Mouse (Mus musculus) neural tube, embryonic 14.5 days (tissue): ENCODE results near the gene Kcnb1. TPM values are rescaled to one million over a fixed set of nuclear protein-coding genes. Genes with fewer than 3 reads are reported as not detected.
A peak's percentile ranks its signal among the peaks of the same experiment; 100 is the strongest.

ENCODE experiments used
- ATAC-seq: fragments of 200-750 bp; cut with Nextera tagmentation; 2 replicates; pipeline ENCODE4 v1.8.0; 2017; ENCODE audit warnings: low read depth, mild to moderate bottlenecking, moderate TSS enrichment, moderate library complexity
- H3K27ac ChIP-seq: fragments of 300-500 bp; sonication (generic); 2 replicates; pipeline ENCODE4 v1.5.1; 2014; ENCODE audit warnings: low read depth, mild to moderate bottlenecking, control low read depth, low read length, moderate library complexity, mixed read lengths
- H3K27me3 ChIP-seq: fragments of 300-500 bp; sonication (generic); 2 replicates; pipeline ENCODE4 v1.6.1; 2014; ENCODE audit warnings: low read length; ENCODE audit not compliant: control insufficient read depth, insufficient read depth
- H3K36me3 ChIP-seq: fragments of 300-500 bp; sonication (generic); 2 replicates; pipeline ENCODE4 v1.6.1; 2014; ENCODE audit warnings: low read length, mixed read lengths; ENCODE audit not compliant: control insufficient read depth, insufficient read depth
- H3K4me1 ChIP-seq: fragments of 300-500 bp; sonication (generic); 2 replicates; pipeline ENCODE4 v1.6.1; 2014; ENCODE audit warnings: low read length; ENCODE audit not compliant: control insufficient read depth, insufficient read depth
- H3K4me2 ChIP-seq: fragments of 300-500 bp; sonication (generic); 2 replicates; pipeline ENCODE4 v1.6.1; 2014; ENCODE audit warnings: mild to moderate bottlenecking, low read depth, low read length, control low read depth
- H3K4me3 ChIP-seq: fragments of 300-500 bp; sonication (generic); 2 replicates; pipeline ENCODE4 v1.5.1; 2014; ENCODE audit warnings: low read depth, low read length, control low read depth, mixed read lengths
- H3K9ac ChIP-seq: fragments of 300-500 bp; sonication (generic); replicated peaks from 2 replicates; pipeline ENCODE4 v1.6.1; 2014; ENCODE audit warnings: low read depth, mild to moderate bottlenecking, control low read depth, low read length, mixed read lengths
- H3K9me3 ChIP-seq: fragments of 300-500 bp; sonication (generic); 2 replicates; pipeline ENCODE4 v1.6.1; 2016; ENCODE audit warnings: low read length; ENCODE audit not compliant: control insufficient read depth
- WGBS: fragments of 180-500 bp; shearing (Covaris S2); extraction: QIAGEN DNeasy Blood & Tissue Kit; methylation state at CpG from one replicate; pipeline ENCODE4 v1.1.7; 2014; 5-methylcytosine and 5-hydroxymethylcytosine counted together
- polyA plus RNA-seq: library from polyadenylated mRNA; unstranded; fragments of >200 nt; fragmentation: Nextera tagmentation; extraction: Ambion mirVana; gene quantifications from 2 replicates; pipeline ENCODE4 v1.2.1, GENCODE M21; 2014

The Kcnb1 gene
- polyA plus RNA-seq, 1 experiment from 2014 or later, result 5.4 TPM

GRCm38 (mm10) chr2:167193361-167193760 is 3.4 kb upstream of the Kcnb1 start:
- no peak overlapping the region for H3K4me3 ChIP-seq
- no peaks in the 10 kb centered on the region for H3K9me3 ChIP-seq
- no peak overlapping the region for H3K27ac ChIP-seq
- H3K36me3 ChIP-seq, result no peaks in the 10 kb centered on the region
- H3K4me2 ChIP-seq, result no peak overlapping the region
- peaks cover 6% of the 10 kb centered on the region; the same call in 1 of the 2 replicates for H3K27me3 ChIP-seq
- H3K4me1 ChIP-seq, result peaks cover 14% of the 10 kb centered on the region
- H3K9ac ChIP-seq, result no peak overlapping the region
- no peak for ATAC-seq
- 86% methylated on average over 3 of the region's 3 CpGs for WGBS

DNA sequence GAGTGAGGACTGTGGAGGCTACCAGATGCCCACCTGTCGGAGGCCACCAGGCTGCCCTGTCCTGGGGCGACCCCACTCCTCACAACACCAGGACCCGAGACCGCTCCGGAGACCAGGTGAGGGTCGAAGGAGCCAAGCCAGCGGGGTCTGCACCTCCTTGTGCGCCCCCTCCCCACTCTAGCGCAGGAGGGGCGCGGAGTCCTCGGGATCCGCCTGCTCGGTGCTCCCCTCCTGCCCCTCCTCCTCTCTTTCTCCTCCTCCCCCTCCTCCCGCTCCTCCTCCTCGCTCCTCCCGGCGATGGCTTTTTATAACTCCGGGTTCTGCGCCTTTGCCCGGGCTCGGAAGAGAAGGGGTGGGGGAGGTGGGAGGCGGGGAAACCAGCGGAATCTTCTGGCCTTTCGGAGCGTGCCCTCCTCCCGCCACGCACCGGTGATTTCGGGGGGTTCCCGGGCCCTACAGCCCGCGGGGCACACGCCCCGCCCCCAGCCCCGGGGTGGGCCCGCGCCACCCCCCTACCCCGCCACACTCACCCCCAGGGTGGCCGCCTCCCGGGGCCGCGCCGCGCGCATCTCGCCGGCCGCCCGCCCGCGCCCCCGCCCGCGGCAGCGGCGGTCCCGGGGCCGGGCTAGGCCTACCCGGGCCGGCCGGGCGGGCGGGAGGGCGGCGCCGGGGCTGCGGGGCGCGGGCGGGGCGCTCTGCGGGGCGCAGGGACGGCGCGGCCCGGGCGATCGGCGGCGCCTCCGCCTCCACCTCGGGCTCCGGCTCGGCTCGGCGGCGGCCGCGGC is 472 bp downstream of the Kcnb1 start:
- H3K4me2 ChIP-seq, result peak overlapping the region; percentile 66
- WGBS, result under 1% methylated on average over 41 of the region's 91 CpGs
- H3K36me3 ChIP-seq, result no peaks in the 10 kb centered on the region
- peaks cover 15% of the 10 kb centered on the region for H3K4me1 ChIP-seq
- ATAC-seq, result peak; percentile 28
- peaks cover 8% of the 10 kb centered on the region; the same call in 1 of the 2 replicates for H3K27me3 ChIP-seq
- peak overlapping the region; percentile 56 for H3K4me3 ChIP-seq
- peak overlapping the region; percentile 69 for H3K9ac ChIP-seq
- no peak overlapping the region; the same call in 1 of the 2 replicates for H3K27ac ChIP-seq
- H3K9me3 ChIP-seq, result no peaks in the 10 kb centered on the region

GRCm38 (mm10) chr2:167188315-167189207 is 1.4 kb downstream of the Kcnb1 start:
- ATAC-seq, result 0 out of 2 replicates have a peak, but pooled peaks have one; percentile 19
- peak overlapping the region; percentile 66 for H3K4me2 ChIP-seq
- WGBS, result 17% methylated on average over 53 of the region's 83 CpGs
- H3K27me3 ChIP-seq, result peaks cover 8% of the 10 kb centered on the region; the same call in 1 of the 2 replicates
- peaks cover 17% of the 10 kb centered on the region for H3K4me1 ChIP-seq
- H3K36me3 ChIP-seq, result no peaks in the 10 kb centered on the region
- H3K4me3 ChIP-seq, result peak overlapping the region; percentile 56
- H3K9me3 ChIP-seq, result no peaks in the 10 kb centered on the region
- no peak overlapping the region for H3K27ac ChIP-seq
- no peak overlapping the region for H3K9ac ChIP-seq

DNA sequence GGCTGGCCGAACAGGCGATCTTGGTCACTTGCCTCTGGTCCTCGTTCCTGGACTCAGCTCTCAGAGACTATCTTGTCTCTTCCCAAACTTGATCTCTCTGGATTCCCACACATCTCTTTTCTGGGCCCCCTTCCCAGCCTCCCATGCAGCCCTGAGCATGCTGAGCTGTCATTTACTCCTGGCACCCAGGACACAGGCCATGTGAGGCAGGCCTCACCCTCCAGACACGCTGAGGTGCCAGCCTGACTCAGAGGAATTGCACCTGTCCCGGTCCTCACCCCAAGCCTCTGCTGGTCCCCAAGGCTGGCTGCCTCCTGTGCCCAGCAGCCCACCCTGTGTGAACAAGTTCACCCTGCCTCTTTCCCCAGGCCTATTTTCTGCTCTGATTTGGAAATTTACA is 2.8 kb downstream of the Kcnb1 start:
- Histone ChIP-seq H3K36me3 (no peaks in the 10 kb centered on the region), H3K4me3 (no peak overlapping the region), H3K9me3 (no peaks in the 10 kb centered on the region), H3K9ac (no peak overlapping the region), H3K4me2 (no peak overlapping the region), H3K27ac (no peak overlapping the region), H3K27me3 (peaks cover 8% of the 10 kb centered on the region; the same call in 1 of the 2 replicates), H3K4me1 (peaks cover 17% of the 10 kb centered on the region)
- 81% methylated on average over 5 of the region's 5 CpGs for WGBS
- ATAC-seq, result no peak

DNA sequence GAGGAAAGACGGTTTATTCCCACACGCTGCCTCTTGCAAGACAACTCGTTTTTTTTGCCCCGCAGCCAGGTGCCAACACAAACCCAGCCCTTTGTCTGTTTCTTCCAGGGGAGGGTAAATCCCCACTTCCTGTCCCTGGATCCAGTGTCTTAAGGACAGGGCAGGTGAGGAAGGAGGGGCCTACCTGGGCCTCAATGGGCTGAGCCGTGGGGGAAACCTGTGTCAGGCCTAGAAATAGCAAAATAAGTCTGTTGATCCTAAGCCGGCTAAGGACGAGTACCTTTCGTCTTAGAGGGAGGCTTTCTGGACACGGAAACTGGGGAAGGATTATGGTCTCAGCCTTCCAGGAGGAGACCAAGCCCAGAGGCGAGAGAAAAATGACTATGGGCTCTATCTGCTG is 3.4 kb downstream of the Kcnb1 start:
- H3K9me3 ChIP-seq, result no peaks in the 10 kb centered on the region
- no peak overlapping the region for H3K4me3 ChIP-seq
- no peak overlapping the region for H3K27ac ChIP-seq
- ATAC-seq, result no peak
- H3K4me1 ChIP-seq, result peaks cover 17% of the 10 kb centered on the region
- peaks cover 8% of the 10 kb centered on the region; the same call in 1 of the 2 replicates for H3K27me3 ChIP-seq
- no peak overlapping the region for H3K9ac ChIP-seq
- H3K36me3 ChIP-seq, result no peaks in the 10 kb centered on the region
- no peak overlapping the region for H3K4me2 ChIP-seq
- 55% methylated on average over 10 of the region's 10 CpGs for WGBS

- Histone ChIP-seq H3K27ac (no peak overlapping the region), H3K4me3 (no peak overlapping the region), H3K36me3 (no peaks in the 10 kb centered on the region), H3K27me3 (peaks cover 8% of the 10 kb centered on the region; the same call in 1 of the 2 replicates), H3K4me2 (no peak overlapping the region), H3K4me1 (peaks cover 17% of the 10 kb centered on the region), H3K9me3 (no peaks in the 10 kb centered on the region), H3K9ac (no peak overlapping the region)
- WGBS, result 70% methylated on average over 13 of the region's 13 CpGs
- no peak for ATAC-seq
These were observed 4.0 kb downstream of the Kcnb1 start for GRCm38 (mm10) chr2:167186003-167186402.

DNA sequence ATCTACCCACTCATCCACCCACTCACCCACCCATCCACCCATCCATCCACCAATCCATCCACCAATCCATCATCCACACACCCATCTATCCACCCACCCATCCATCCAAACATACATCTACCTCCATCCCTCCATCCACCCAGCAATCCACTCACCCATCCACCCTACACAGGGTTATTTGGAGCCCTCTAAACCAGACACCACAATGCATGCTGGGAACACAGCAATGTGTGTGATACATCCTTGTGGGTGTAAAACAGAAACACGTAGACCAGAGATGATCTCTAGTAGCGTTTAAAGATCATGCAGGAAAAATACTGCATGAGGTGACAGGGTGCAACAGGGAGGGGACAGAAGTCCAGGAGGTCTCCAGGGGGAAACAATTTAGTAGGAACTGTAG is 4.5 kb downstream of the Kcnb1 start:
- Histone ChIP-seq H3K27ac (no peak overlapping the region), H3K9me3 (no peaks in the 10 kb centered on the region), H3K4me2 (no peak overlapping the region), H3K27me3 (peaks cover 8% of the 10 kb centered on the region; the same call in 1 of the 2 replicates), H3K4me1 (peaks cover 11% of the 10 kb centered on the region), H3K4me3 (no peak overlapping the region), H3K36me3 (no peaks in the 10 kb centered on the region), H3K9ac (no peak overlapping the region)
- no peak for ATAC-seq
- 90% methylated on average over 2 of the region's 2 CpGs for WGBS

GRCm38 (mm10) chr2:167181662-167182389 is 8.1 kb downstream of the Kcnb1 start:
- Histone ChIP-seq H3K4me3 (no peak overlapping the region), H3K4me2 (no peak overlapping the region), H3K27me3 (no peaks in the 10 kb centered on the region), H3K4me1 (0 out of 2 replicates have a peak, but pooled peaks cover 2% of the 10 kb centered on the region), H3K9ac (no peak overlapping the region), H3K9me3 (no peaks in the 10 kb centered on the region), H3K36me3 (no peaks in the 10 kb centered on the region), H3K27ac (no peak overlapping the region)
- WGBS, result 84% methylated on average over 14 of the region's 14 CpGs
- ATAC-seq, result no peak
